Mouse (Mus musculus): ENCODE results near the gene Crebrf. TPM values are rescaled to one million over a fixed set of nuclear protein-coding genes. Genes with fewer than 3 reads are reported as not detected.

Gene Crebrf
- polyA plus RNA-seq, 1 experiment, result 1.4 TPM

DNA sequence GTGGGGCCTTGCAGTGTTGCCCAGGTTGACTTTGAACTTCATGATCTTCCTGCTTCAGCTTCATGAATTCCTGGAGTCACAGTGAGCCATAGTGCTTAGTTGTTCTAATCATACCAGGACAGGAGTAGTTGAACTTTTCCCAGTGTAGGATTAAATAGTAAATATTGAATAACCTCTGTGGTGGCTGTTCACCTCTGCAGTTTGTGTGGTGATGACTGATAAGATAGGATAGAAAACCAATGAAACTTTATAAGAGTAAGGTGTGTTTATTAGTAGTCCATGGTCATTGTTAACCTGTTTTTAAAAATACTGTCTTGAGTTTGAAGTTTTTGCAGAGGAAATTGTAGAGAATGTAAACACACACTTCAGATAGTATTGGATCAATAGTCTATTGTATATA is 4.0 kb downstream of the Crebrf start:
- Histone ChIP-seq H3K4me1 (peaks cover 16% of the 10 kb centered on the region), H3K9me3 (no peaks in the 10 kb centered on the region), H3K36me3 (replicated peaks; ENCODE audit: low read length) (no peaks in the 10 kb centered on the region), H3K27me3 (replicated peaks) (no peaks in the 10 kb centered on the region), H3K4me3 (replicated peaks) (no peak overlapping the region)
- no peak for TF ChIP-seq GATA1 (IDR thresholded peaks at IDR 0.05; ENCODE audit: borderline replicate concordance, low read length)

GRCm38 (mm10) chr17:26721802-26722201 is 6.4 kb downstream of the Crebrf start:
- Histone ChIP-seq H3K27me3 (replicated peaks) (no peaks in the 10 kb centered on the region), H3K4me1 (peaks cover 17% of the 10 kb centered on the region), H3K9me3 (no peaks in the 10 kb centered on the region), H3K4me3 (replicated peaks) (no peak overlapping the region), H3K36me3 (replicated peaks; ENCODE audit: low read length) (no peaks in the 10 kb centered on the region)
- TF ChIP-seq GATA1 (IDR thresholded peaks at IDR 0.05; ENCODE audit: borderline replicate concordance, low read length) (no peak), FLI1 (IDR thresholded peaks at IDR 0.05; ENCODE audit: low read length) (no peak)

- TF ChIP-seq GATA1 (IDR thresholded peaks at IDR 0.05; ENCODE audit: borderline replicate concordance, low read length) (no peak), FLI1 (IDR thresholded peaks at IDR 0.05; ENCODE audit: low read length) (no peak)
- no peaks in the 10 kb centered on the region for H3K36me3 ChIP-seq (replicated peaks; ENCODE audit: low read length)
- H3K27me3 ChIP-seq (replicated peaks), result no peaks in the 10 kb centered on the region
- H3K9me3 ChIP-seq, result no peaks in the 10 kb centered on the region
- H3K4me1 ChIP-seq, result peaks cover 14% of the 10 kb centered on the region
- H3K4me3 ChIP-seq (replicated peaks), result no peak overlapping the region
These were observed 9.3 kb downstream of the Crebrf start for GRCm38 (mm10) chr17:26724790-26725189.

- Histone ChIP-seq H3K27me3 (replicated peaks) (no peaks in the 10 kb centered on the region), H3K9me3 (no peaks in the 10 kb centered on the region), H3K4me1 (peaks cover 9% of the 10 kb centered on the region), H3K4me3 (replicated peaks) (no peak overlapping the region), H3K36me3 (replicated peaks; ENCODE audit: low read length) (no peaks in the 10 kb centered on the region)
- TF ChIP-seq FLI1 (IDR thresholded peaks at IDR 0.05; ENCODE audit: low read length) (no peak), GATA1 (IDR thresholded peaks at IDR 0.05; ENCODE audit: borderline replicate concordance, low read length) (no peak)
These were observed 11.2 kb downstream of the Crebrf start for GRCm38 (mm10) chr17:26726674-26727073.

DNA sequence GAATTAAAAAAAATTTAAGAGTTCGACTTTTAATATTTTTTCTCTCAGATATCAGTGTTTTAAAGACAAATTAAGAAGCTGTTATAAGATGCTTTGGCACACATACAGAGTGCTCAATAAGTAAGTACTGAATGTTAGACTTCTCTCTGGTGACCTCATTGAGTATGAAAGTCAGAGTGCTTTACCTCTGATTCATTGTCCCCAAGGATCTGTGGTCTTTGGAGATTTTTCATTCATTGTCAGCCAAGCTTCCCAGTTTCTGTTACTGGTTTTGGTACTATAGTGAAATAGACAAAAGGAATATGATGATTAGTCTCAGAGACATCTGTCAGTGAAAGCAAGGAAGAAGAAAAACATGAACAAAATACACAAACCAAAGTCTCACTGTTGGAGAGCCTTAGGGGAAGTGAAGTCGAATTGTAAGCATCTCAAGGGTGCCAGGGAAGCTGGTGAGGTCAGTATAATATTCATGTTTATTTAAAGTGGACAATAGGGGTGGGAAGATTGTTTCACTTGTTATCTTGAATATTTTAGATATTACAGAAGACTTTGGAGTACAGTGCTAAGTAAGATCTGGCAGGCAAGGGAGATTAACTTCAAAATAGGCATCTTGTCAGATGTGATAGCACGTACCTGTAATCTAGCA is 11.8 kb downstream of the Crebrf start:
- Histone ChIP-seq H3K27me3 (replicated peaks) (no peaks in the 10 kb centered on the region), H3K36me3 (replicated peaks; ENCODE audit: low read length) (no peaks in the 10 kb centered on the region), H3K9me3 (no peaks in the 10 kb centered on the region), H3K4me1 (peaks cover 9% of the 10 kb centered on the region), H3K4me3 (replicated peaks) (no peak overlapping the region)
- TF ChIP-seq FLI1 (IDR thresholded peaks at IDR 0.05; ENCODE audit: low read length) (no peak), GATA1 (IDR thresholded peaks at IDR 0.05; ENCODE audit: borderline replicate concordance, low read length) (no peak)

GRCm38 (mm10) chr17:26742581-26742980 is 27.1 kb downstream of the Crebrf start:
- H3K9me3 ChIP-seq, result no peaks in the 10 kb centered on the region
- no peak overlapping the region for H3K4me3 ChIP-seq (replicated peaks)
- H3K36me3 ChIP-seq (replicated peaks; ENCODE audit: low read length), result peaks cover 21% of the 10 kb centered on the region
- TF ChIP-seq GATA1 (IDR thresholded peaks at IDR 0.05; ENCODE audit: borderline replicate concordance, low read length) (no peak), FLI1 (IDR thresholded peaks at IDR 0.05; ENCODE audit: low read length) (no peak)
- no peaks in the 10 kb centered on the region for H3K27me3 ChIP-seq (replicated peaks)
- H3K4me1 ChIP-seq, result no peaks in the 10 kb centered on the region

DNA sequence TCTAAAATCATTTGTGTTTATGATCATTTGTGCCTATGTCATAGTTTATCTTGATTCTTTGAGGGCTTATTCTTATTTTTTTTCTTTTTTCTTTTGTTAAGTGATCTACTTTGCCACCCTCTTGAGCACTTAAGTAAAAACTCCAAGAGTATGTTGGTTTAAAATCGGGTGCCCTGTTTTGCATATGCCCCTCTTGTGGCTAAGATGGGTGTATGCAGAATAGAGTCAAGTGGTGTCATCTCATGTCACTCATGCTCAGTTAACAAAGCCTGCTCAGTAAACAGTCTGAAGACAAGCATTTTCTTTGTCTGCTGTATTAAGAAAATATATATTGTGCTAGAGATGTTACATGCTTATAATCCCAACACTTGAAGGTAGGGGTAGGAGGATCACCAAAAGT is 27.8 kb downstream of the Crebrf start:
- H3K36me3 ChIP-seq (replicated peaks; ENCODE audit: low read length), result peaks cover 21% of the 10 kb centered on the region
- no peaks in the 10 kb centered on the region for H3K4me1 ChIP-seq
- TF ChIP-seq FLI1 (IDR thresholded peaks at IDR 0.05; ENCODE audit: low read length), result no peak
- no peaks in the 10 kb centered on the region for H3K9me3 ChIP-seq
- no peaks in the 10 kb centered on the region for H3K27me3 ChIP-seq (replicated peaks)
- H3K4me3 ChIP-seq (replicated peaks), result no peak overlapping the region

DNA sequence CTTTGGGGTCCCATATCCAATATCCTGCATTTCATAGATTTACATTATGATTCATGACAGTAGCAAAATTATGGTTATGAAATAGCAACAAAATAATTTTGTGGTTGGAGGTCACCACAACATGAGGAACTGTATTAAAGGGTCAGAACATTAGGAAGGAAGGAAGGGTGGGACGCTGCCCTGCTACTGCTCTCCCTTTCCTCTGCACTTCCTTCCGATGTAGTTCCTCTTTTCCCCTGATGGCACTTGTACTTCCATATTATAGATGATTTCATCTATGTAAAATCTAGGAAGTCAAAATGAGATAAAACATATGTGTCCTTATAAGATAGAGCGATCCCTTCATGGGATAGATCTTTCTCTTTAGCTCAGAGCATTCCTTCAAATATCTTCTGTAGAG is 34.5 kb downstream of the Crebrf start:
- TF ChIP-seq FLI1 (IDR thresholded peaks at IDR 0.05; ENCODE audit: low read length) (no peak), GATA1 (IDR thresholded peaks at IDR 0.05; ENCODE audit: borderline replicate concordance, low read length) (no peak)
- H3K27me3 ChIP-seq (replicated peaks), result no peaks in the 10 kb centered on the region
- H3K36me3 ChIP-seq (replicated peaks; ENCODE audit: low read length), result no peaks in the 10 kb centered on the region
- no peaks in the 10 kb centered on the region for H3K9me3 ChIP-seq
- peaks cover 7% of the 10 kb centered on the region for H3K4me1 ChIP-seq
- H3K4me3 ChIP-seq (replicated peaks), result no peak overlapping the region

DNA sequence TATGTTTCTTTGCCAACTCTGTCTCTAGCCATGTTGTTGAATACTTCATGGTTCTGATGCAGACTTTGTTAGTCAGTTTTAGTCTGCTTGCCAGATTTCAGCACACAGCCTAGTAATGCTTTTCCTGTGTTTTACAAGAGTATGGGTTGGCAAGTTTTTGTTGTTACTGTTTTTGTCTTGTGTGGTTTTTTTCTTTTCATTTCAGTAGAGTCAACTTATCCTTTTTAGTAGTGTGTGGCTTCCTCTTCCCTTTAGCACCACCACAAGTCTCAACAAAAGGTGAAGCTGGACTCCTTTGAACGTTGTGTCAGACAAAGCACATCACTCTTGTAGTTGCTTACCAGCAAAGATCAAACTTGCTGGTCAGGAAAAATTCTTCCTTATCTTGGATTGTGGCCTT is 36.8 kb downstream of the Crebrf start:
- H3K4me1 ChIP-seq, result peaks cover 7% of the 10 kb centered on the region
- no peaks in the 10 kb centered on the region for H3K9me3 ChIP-seq
- TF ChIP-seq FLI1 (IDR thresholded peaks at IDR 0.05; ENCODE audit: low read length) (no peak), GATA1 (IDR thresholded peaks at IDR 0.05; ENCODE audit: borderline replicate concordance, low read length) (no peak)
- H3K27me3 ChIP-seq (replicated peaks), result no peaks in the 10 kb centered on the region
- H3K4me3 ChIP-seq (replicated peaks), result no peak overlapping the region
- peaks cover 2% of the 10 kb centered on the region for H3K36me3 ChIP-seq (replicated peaks; ENCODE audit: low read length)

DNA sequence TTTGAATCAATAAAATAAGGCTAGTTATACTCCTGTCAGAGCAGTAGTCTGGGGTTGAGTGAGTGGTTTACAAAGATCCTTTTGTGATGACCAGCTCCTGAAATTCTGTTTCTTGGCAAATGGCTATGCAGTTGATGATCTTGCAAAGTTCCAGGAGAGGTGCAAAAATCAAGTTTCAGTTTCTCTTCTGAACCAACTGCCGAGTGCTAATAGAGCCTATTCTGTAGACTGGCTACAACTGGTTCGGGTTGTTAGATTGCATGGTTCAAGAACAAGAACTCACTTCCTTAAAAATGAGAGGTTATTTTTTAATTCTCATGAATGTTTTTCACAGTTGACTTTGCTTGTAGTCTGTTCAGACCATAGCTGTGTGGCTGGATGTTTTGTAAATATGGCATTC is 38.0 kb downstream of the Crebrf start:
- no peak overlapping the region for H3K4me3 ChIP-seq (replicated peaks)
- no peaks in the 10 kb centered on the region for H3K9me3 ChIP-seq
- no peaks in the 10 kb centered on the region for H3K27me3 ChIP-seq (replicated peaks)
- peaks cover 12% of the 10 kb centered on the region for H3K36me3 ChIP-seq (replicated peaks; ENCODE audit: low read length)
- peaks cover 7% of the 10 kb centered on the region for H3K4me1 ChIP-seq
- no peak for TF ChIP-seq GATA1 (IDR thresholded peaks at IDR 0.05; ENCODE audit: borderline replicate concordance, low read length)
- TF ChIP-seq FLI1 (IDR thresholded peaks at IDR 0.05; ENCODE audit: low read length), result no peak
